In the genomic region with DNA sequence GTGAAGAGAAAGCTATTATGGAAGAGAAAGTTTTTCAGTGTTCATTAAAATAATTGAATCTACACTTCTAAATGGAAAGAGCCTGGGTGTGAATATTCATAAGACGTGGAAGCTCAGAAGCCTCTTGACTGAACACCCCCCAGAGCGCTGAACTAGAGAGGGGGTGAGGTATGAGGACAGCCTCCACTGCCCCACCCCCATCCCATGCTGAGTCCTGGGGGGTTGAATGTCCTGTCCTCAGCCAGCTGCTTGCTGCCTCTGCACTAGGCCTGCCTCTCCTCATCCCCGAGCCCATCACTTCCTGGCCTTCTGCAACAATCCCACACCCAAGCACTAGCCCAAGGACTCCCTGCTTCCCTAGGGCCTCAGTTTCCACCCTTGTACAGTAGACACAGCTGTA, we compare ENCODE assay signal across 30 mouse cellular contexts. TPM values are rescaled to one million over a fixed set of nuclear protein-coding genes. Genes with fewer than 3 reads are reported as not detected.
A peak's percentile ranks its signal among the peaks of the same experiment; 100 is the strongest.
DNase-seq lines count a peak whose midpoint lies in the region; ATAC-seq and TF ChIP-seq lines count a peak whose summit lies in the region.
"Had no signal": no experiment of that assay in that cellular context is flagged by ENCODE, and none has a peak within 500 bp of the region (broad histone marks: within the 10 kb centered on the region; RNA-seq: fewer than 3 reads in every experiment).

No protein-coding gene starts in this region.

- H3K9me3 ChIP-seq in hindbrain, embryonic 12.5 days (replicated peaks), result no peaks in the 10 kb centered on the region
- H3K9me3 ChIP-seq in hindbrain, postnatal 0 days (ENCODE audit: low read length), result no peaks in the 10 kb centered on the region
- H3K9me3 ChIP-seq: forebrain, embryonic 10.5 days; forebrain, embryonic 13.5 days; heart, embryonic 10.5 days; heart, embryonic 13.5 days; hindbrain, embryonic 13.5 days had no signal

- TF ChIP-seq CTCF in hindbrain, postnatal 0 days (IDR thresholded peaks at IDR 0.05; ENCODE audit: low read depth), result no peak

- no peaks in the 10 kb centered on the region for H3K4me1 ChIP-seq in hindbrain, embryonic 12.5 days
- no peaks in the 10 kb centered on the region for H3K4me1 ChIP-seq in hindbrain, postnatal 0 days (ENCODE audit: insufficient read depth, low read length)
- H3K4me1 ChIP-seq: forebrain, embryonic 10.5 days; hindbrain, embryonic 13.5 days had no signal

- H3K4me2 ChIP-seq in hindbrain, embryonic 12.5 days (replicated peaks), result no peak overlapping the region
- no peak overlapping the region for H3K4me2 ChIP-seq in hindbrain, postnatal 0 days (ENCODE audit: low read depth, low read length)
- H3K4me2 ChIP-seq: forebrain, embryonic 13.5 days; heart, embryonic 13.5 days; hindbrain, embryonic 13.5 days had no signal

- WGBS in hindbrain, embryonic 12.5 days, result 79% methylated on average over 3 of the region's 3 CpGs
- 65% methylated on average over 3 of the region's 3 CpGs for WGBS in hindbrain, postnatal 0 days

- no peaks in the 10 kb centered on the region for H3K36me3 ChIP-seq in hindbrain, embryonic 12.5 days
- no peaks in the 10 kb centered on the region for H3K36me3 ChIP-seq in hindbrain, postnatal 0 days (ENCODE audit: insufficient read depth, low read length)
- H3K36me3 ChIP-seq: forebrain, embryonic 10.5 days; heart, embryonic 10.5 days; heart, embryonic 13.5 days; hindbrain, embryonic 13.5 days had no signal

- no peak overlapping the region for H3K27ac ChIP-seq in hindbrain, embryonic 12.5 days
- no peak overlapping the region for H3K27ac ChIP-seq in hindbrain, postnatal 0 days
- H3K27ac ChIP-seq: forebrain, embryonic 10.5 days; forebrain, embryonic 13.5 days; heart, adult 2 months; heart, embryonic 10.5 days; heart, embryonic 13.5 days; hindbrain, embryonic 13.5 days had no signal

- no peak overlapping the region for H3K9ac ChIP-seq in hindbrain, embryonic 12.5 days
- no peak overlapping the region for H3K9ac ChIP-seq in hindbrain, postnatal 0 days (replicated peaks; ENCODE audit: low read length)
- H3K9ac ChIP-seq: forebrain, embryonic 13.5 days; heart, embryonic 13.5 days; hindbrain, embryonic 13.5 days had no signal

- DNase-seq in hindbrain, postnatal 0 days (ENCODE audit: low spot score), result no peak
- DNase-seq in kidney, postnatal 36 days, result peak; percentile 5 to 11
- DNase-seq in kidney, postnatal 4 days, result no peak
- peak; percentile 27 for DNase-seq in brain, adult 2 months (ENCODE audit: low read depth, low spot score)
- DNase-seq: adrenal gland, adult 8-10 months; adrenal gland, postnatal 25 days; cerebellum, adult 18-20 months; cerebellum, adult 9-10 months; cerebellum, postnatal 14 days; gastrocnemius, postnatal 25 days; heart, adult 2 months; heart, postnatal 14 days had no signal

- H3K4me3 ChIP-seq in hindbrain, embryonic 12.5 days, result no peak overlapping the region
- no peak overlapping the region for H3K4me3 ChIP-seq in hindbrain, postnatal 0 days (ENCODE audit: low read length)
- H3K4me3 ChIP-seq: forebrain, embryonic 10.5 days; forebrain, embryonic 13.5 days; heart, adult 2 months; heart, embryonic 10.5 days; heart, embryonic 13.5 days; hindbrain, embryonic 13.5 days had no signal

- no peaks in the 10 kb centered on the region for H3K27me3 ChIP-seq in hindbrain, embryonic 12.5 days
- H3K27me3 ChIP-seq in hindbrain, postnatal 0 days (ENCODE audit: insufficient read depth, low read length), result no peaks in the 10 kb centered on the region
- H3K27me3 ChIP-seq: forebrain, embryonic 13.5 days; heart, embryonic 13.5 days; hindbrain, embryonic 13.5 days had no signal

- ATAC-seq in hindbrain, embryonic 12.5 days (ENCODE audit: low FRiP score), result peak; percentile 16; the same call in 1 of the 2 replicates
- no peak for ATAC-seq in hindbrain, postnatal 0 days
- no peak for ATAC-seq in CD4-positive, CD25-positive, alpha-beta regulatory T cell, adult 4 months
- ATAC-seq: activated CD4-positive, CD25-positive, alpha-beta regulatory T cell, adult 4 months; forebrain, embryonic 13.5 days; forebrain, embryonic 16.5 days; hindbrain, embryonic 16.5 days; inflammation-experienced regulatory T-cells, adult 6 months had no signal

RNA-seq across cellular contexts. Expression of a gene that starts 5.0 kb away (rescaled TPM):
- 0.09 TPM in 1 of 2 replicates, not detected in the other for polyA plus RNA-seq in hindbrain, embryonic 12.5 days (2016; fragmentation: Nextera tagmentation; extraction: Ambion mirVana)
- total RNA-seq in hindbrain, postnatal 0 days (2014; rRNA removed), result 0.21 TPM in 1 of 2 replicates, not detected in the other
- polyA plus RNA-seq in hindbrain, postnatal 0 days (2015; fragmentation: Nextera tagmentation; extraction: Ambion mirVana), result 0.14 and 0.15 TPM in 2 replicates
- 10 to 100 TPM in 1 of 2 experiments, 1 to 10 TPM in 1; 2.7 to 10.2 TPM for polyA plus RNA-seq in CD4-positive, CD25-positive, alpha-beta regulatory T cell, adult 4 months (2017; shearing (Covaris generic))
- total RNA-seq: gastrocnemius, adult 8-10 months; gastrocnemius, postnatal 25 days; heart, adult 2 months; heart, postnatal 14 days had no signal
- polyA plus RNA-seq: C2C12; embryonic facial prominence, embryonic 11.5 days; embryonic facial prominence, embryonic 14.5 days; forebrain, embryonic 10.5 days; forebrain, embryonic 13.5 days; heart, adult 2 months; heart, embryonic 10.5 days had no signal

RNA-seq across cellular contexts. Expression of a gene that starts 37.6 kb away (rescaled TPM):
- polyA plus RNA-seq in hindbrain, embryonic 12.5 days (2016; fragmentation: Nextera tagmentation; extraction: Ambion mirVana), result 1.3 and 1.6 TPM in 2 replicates
- total RNA-seq in hindbrain, postnatal 0 days (2014; rRNA removed), result 11.8 and 18.8 TPM in 2 replicates
- 12.3 and 13.9 TPM in 2 replicates for polyA plus RNA-seq in hindbrain, postnatal 0 days (2015; fragmentation: Nextera tagmentation; extraction: Ambion mirVana)
- 1 to 10 TPM in 1 of 2 experiments, under 1 TPM in 1; 0.47 to 1.0 TPM for polyA plus RNA-seq in CD4-positive, CD25-positive, alpha-beta regulatory T cell, adult 4 months (2017; shearing (Covaris generic))
- total RNA-seq: gastrocnemius, postnatal 25 days; heart, adult 2 months; heart, postnatal 14 days; hematopoietic stem cell, adult 5-6 weeks had no signal
- polyA plus RNA-seq: C2C12; embryonic facial prominence, embryonic 11.5 days; heart, adult 2 months; heart, embryonic 10.5 days; heart, embryonic 13.5 days had no signal

RNA-seq across cellular contexts. Expression of a gene that starts 50.8 kb away (rescaled TPM):
- polyA plus RNA-seq in hindbrain, embryonic 12.5 days (2016; fragmentation: Nextera tagmentation; extraction: Ambion mirVana), result 0.25 TPM in 1 of 2 replicates, not detected in the other
- 1.2 TPM in 1 of 2 replicates, not detected in the other for total RNA-seq in hindbrain, postnatal 0 days (2014; rRNA removed)
- polyA plus RNA-seq in hindbrain, postnatal 0 days (2015; fragmentation: Nextera tagmentation; extraction: Ambion mirVana), result 1.3 and 1.4 TPM in 2 replicates
- not detected for polyA plus RNA-seq in CD4-positive, CD25-positive, alpha-beta regulatory T cell, adult 4 months (2017; shearing (Covaris generic))
- total RNA-seq: adrenal gland, adult 8-10 months; adrenal gland, postnatal 25 days; ES-E14; gastrocnemius, adult 8-10 months; gastrocnemius, postnatal 25 days; heart, adult 2 months; heart, postnatal 14 days; hematopoietic stem cell, adult 5-6 weeks had no signal
- polyA plus RNA-seq: C2C12; embryonic facial prominence, embryonic 11.5 days; embryonic facial prominence, embryonic 14.5 days; forebrain, embryonic 10.5 days; forebrain, embryonic 13.5 days; heart, embryonic 10.5 days; heart, embryonic 13.5 days; heart, embryonic 16.5 days had no signal

Comparison
In these comparisons a context has a peak if more than half of its experiments do, and no peak if none do; other contexts are left out.
1. DNase-seq: peak in kidney, postnatal 36 days (2 of 2) and brain, adult 2 months (single experiment); none in hindbrain, postnatal 0 days (single experiment) and kidney, postnatal 4 days (0 of 2).